Mouse (Mus musculus) E14TG2a.4 (cell line): ENCODE data around the gene Prkcb.
A peak's percentile ranks its signal among the peaks of the same experiment; 100 is the strongest.

Experiments used
- H3K27me3 ChIP-seq: 2 replicates; pipeline ENCODE4 v1.6.1; 2014; ENCODE audit warnings: low read length, control low read depth; ENCODE audit not compliant: insufficient read depth
- H3K36me3 ChIP-seq: 2 replicates; pipeline ENCODE4 v1.6.1; 2014; ENCODE audit warnings: low read length, control low read depth; ENCODE audit not compliant: insufficient read depth
- H3K4me1 ChIP-seq: replicated peaks from 2 replicates; pipeline ENCODE4 v1.6.1; 2014; ENCODE audit warnings: low read depth, low read length, control low read depth
- H3K4me3 ChIP-seq: replicated peaks from 2 replicates; pipeline ENCODE4 v1.5.1; 2014; ENCODE audit warnings: mild to moderate bottlenecking, low read length
- H3K9me3 ChIP-seq: 2 replicates; pipeline ENCODE4 v1.6.1; 2014; ENCODE audit warnings: low read length, control low read depth
- CTCF ChIP-seq: conservative IDR thresholded peaks from 2 replicates; pipeline ENCODE4 v1.5.1; 2014; ENCODE audit warnings: low read length
- NANOG ChIP-seq: IDR thresholded peaks from 2 replicates; pipeline ENCODE4 v1.6.1; 2014; ENCODE audit warnings: borderline replicate concordance, low read length, mixed read lengths
- POU5F1 ChIP-seq: IDR thresholded peaks from 2 replicates; pipeline ENCODE4 v1.6.1; 2014; ENCODE audit warnings: low read length, borderline replicate concordance

Prkcb gene

GRCm38 (mm10) chr7:122279580-122279979, 9.0 kb upstream of the Prkcb start:
- peaks cover 13% of the 10 kb centered on the region; the same call in 1 of the 2 replicates for H3K27me3 ChIP-seq
- no peak for TF ChIP-seq CTCF
- peak; percentile 49; the same call in 1 of the 2 replicates for TF ChIP-seq POU5F1
- peak; percentile 94 for TF ChIP-seq NANOG
- peaks cover 15% of the 10 kb centered on the region for H3K4me1 ChIP-seq
- H3K36me3 ChIP-seq: no peaks in the 10 kb centered on the region
- H3K4me3 ChIP-seq: no peak overlapping the region
- H3K9me3 ChIP-seq: no peaks in the 10 kb centered on the region

GRCm38 (mm10) chr7:122280334-122280733, 8.2 kb upstream of the Prkcb start:
- H3K27me3 ChIP-seq: peaks cover 9% of the 10 kb centered on the region; the same call in 1 of the 2 replicates
- TF ChIP-seq CTCF (no peak), NANOG (no peak), POU5F1 (no peak)
- H3K4me3 ChIP-seq: no peak overlapping the region
- no peaks in the 10 kb centered on the region for H3K9me3 ChIP-seq
- peaks cover 15% of the 10 kb centered on the region for H3K4me1 ChIP-seq
- H3K36me3 ChIP-seq: no peaks in the 10 kb centered on the region

- TF ChIP-seq POU5F1 (no peak), CTCF (peak; percentile 34)
- H3K4me1 ChIP-seq: peaks cover 15% of the 10 kb centered on the region
- H3K9me3 ChIP-seq: no peaks in the 10 kb centered on the region
- H3K36me3 ChIP-seq: no peaks in the 10 kb centered on the region
- H3K4me3 ChIP-seq: no peak overlapping the region
- H3K27me3 ChIP-seq: peaks cover 20% of the 10 kb centered on the region; the same call in 1 of the 2 replicates
Measured at GRCm38 (mm10) chr7:122282584-122282983, 6.0 kb upstream of the Prkcb start.

GRCm38 (mm10) chr7:122287217-122287616, 1.3 kb upstream of the Prkcb start:
- Histone ChIP-seq H3K9me3 (no peaks in the 10 kb centered on the region), H3K27me3 (peaks cover 56% of the 10 kb centered on the region), H3K4me1 (peaks cover 17% of the 10 kb centered on the region), H3K36me3 (no peaks in the 10 kb centered on the region), H3K4me3 (no peak overlapping the region)
- TF ChIP-seq CTCF (no peak), NANOG (no peak), POU5F1 (no peak)

GRCm38 (mm10) chr7:122289243-122290111, 926 bp downstream of the Prkcb start:
- no peak for TF ChIP-seq POU5F1
- no peak for TF ChIP-seq NANOG
- TF ChIP-seq CTCF: no peak
- H3K4me1 ChIP-seq: peaks cover 17% of the 10 kb centered on the region
- H3K4me3 ChIP-seq: peak overlapping the region; percentile 88
- H3K27me3 ChIP-seq: peaks cover 61% of the 10 kb centered on the region
- H3K9me3 ChIP-seq: no peaks in the 10 kb centered on the region
- H3K36me3 ChIP-seq: no peaks in the 10 kb centered on the region

GRCm38 (mm10) chr7:122290165-122290564, 1.6 kb downstream of the Prkcb start:
- peaks cover 61% of the 10 kb centered on the region for H3K27me3 ChIP-seq
- H3K4me3 ChIP-seq: peak overlapping the region; percentile 88
- TF ChIP-seq NANOG (no peak), CTCF (0 out of 2 replicates have a peak, but pooled peaks have one; percentile 1)
- no peaks in the 10 kb centered on the region for H3K36me3 ChIP-seq
- peaks cover 17% of the 10 kb centered on the region for H3K4me1 ChIP-seq
- H3K9me3 ChIP-seq: no peaks in the 10 kb centered on the region

- Histone ChIP-seq H3K36me3 (no peaks in the 10 kb centered on the region), H3K27me3 (peaks cover 56% of the 10 kb centered on the region), H3K4me3 (no peak overlapping the region), H3K9me3 (no peaks in the 10 kb centered on the region), H3K4me1 (peaks cover 17% of the 10 kb centered on the region)
- TF ChIP-seq CTCF (no peak), POU5F1 (no peak), NANOG (no peak)
Measured at GRCm38 (mm10) chr7:122290771-122291170, 2.2 kb downstream of the Prkcb start.

- no peak overlapping the region for H3K4me3 ChIP-seq
- no peaks in the 10 kb centered on the region for H3K36me3 ChIP-seq
- H3K9me3 ChIP-seq: no peaks in the 10 kb centered on the region
- TF ChIP-seq NANOG: no peak
- no peak for TF ChIP-seq CTCF
- no peak for TF ChIP-seq POU5F1
- peaks cover 17% of the 10 kb centered on the region for H3K4me1 ChIP-seq
- peaks cover 53% of the 10 kb centered on the region for H3K27me3 ChIP-seq
Measured at GRCm38 (mm10) chr7:122292151-122292550, 3.6 kb downstream of the Prkcb start.
